Mouse (Mus musculus) myocyte (in vitro differentiated cells): ENCODE data around the gene Clrn3. TPM values are rescaled to one million over a fixed set of nuclear protein-coding genes. Genes with fewer than 3 reads are reported as not detected.

ENCODE experiments used
- H3K27me3 ChIP-seq: one replicate; pipeline ENCODE4 v1.6.1; 2011; ENCODE audit not compliant: control insufficient read depth, insufficient read depth, insufficient read length
- H3K36me3 ChIP-seq: one replicate; pipeline ENCODE4 v1.6.1; 2011; ENCODE audit not compliant: control insufficient read depth, insufficient read depth
- H3K4me2 ChIP-seq: one replicate; pipeline ENCODE4 v1.6.1; 2011; ENCODE audit warnings: low read depth, control low read depth
- H3K4me3 ChIP-seq: one replicate; pipeline ENCODE4 v1.5.1; 2011; ENCODE audit warnings: mild to moderate bottlenecking, control low read depth, moderate library complexity
- H3K79me2 ChIP-seq: one replicate; pipeline ENCODE4 v1.6.1; 2011; ENCODE audit not compliant: control insufficient read depth, insufficient read depth
- H3ac ChIP-seq: one replicate; pipeline ENCODE4 v1.6.1; 2011; ENCODE audit not compliant: control insufficient read depth, insufficient read length
- CEBPB ChIP-seq: IDR thresholded peaks from 2 replicates; pipeline ENCODE4 v1.6.1; 2011; ENCODE audit warnings: mild to moderate bottlenecking, moderate library complexity; ENCODE audit not compliant: poor library complexity, insufficient read depth, severe bottlenecking
- E2F4 ChIP-seq: IDR thresholded peaks from one replicate; pipeline ENCODE4 v1.6.1; 2011; ENCODE audit warnings: mild to moderate bottlenecking, control low read depth, moderate library complexity; ENCODE audit not compliant: insufficient read depth
- MAX ChIP-seq: IDR thresholded peaks from one replicate; pipeline ENCODE4 v1.6.1; 2011; ENCODE audit warnings: low read depth, mild to moderate bottlenecking, control low read depth
- MYOD1 ChIP-seq, 3 experiments: IDR thresholded peaks; one replicate each; pipeline ENCODE4 v1.6.1; 2011; ENCODE audit warnings: control low read depth in 2 of 3, low read depth in 2 of 3, mild to moderate bottlenecking in 2 of 3, moderate library complexity in 1 of 3; ENCODE audit not compliant: insufficient read length in 2 of 3, control insufficient read depth in 1 of 3
- MYOG ChIP-seq, 3 experiments: IDR thresholded peaks; one replicate each; pipeline ENCODE4 v1.6.1; 2011; ENCODE audit warnings: control low read depth in 2 of 3, low read depth in 2 of 3, mild to moderate bottlenecking in 2 of 3; ENCODE audit not compliant: insufficient read length in 2 of 3, control insufficient read depth in 1 of 3, insufficient read depth in 1 of 3
- POLR2A ChIP-seq: IDR thresholded peaks from one replicate; pipeline ENCODE4 v1.6.1; 2011; ENCODE audit warnings: low read depth, mild to moderate bottlenecking, control low read depth, moderate library complexity; ENCODE audit not compliant: insufficient read length
- POLR2AphosphoS2 ChIP-seq: IDR thresholded peaks from one replicate; pipeline ENCODE4 v1.6.1; 2011; ENCODE audit warnings: low read depth, control low read depth; ENCODE audit not compliant: insufficient read length
- REST ChIP-seq: IDR thresholded peaks from one replicate; pipeline ENCODE4 v1.6.1; 2011; ENCODE audit warnings: mild to moderate bottlenecking, control low read depth, moderate library complexity; ENCODE audit not compliant: insufficient read depth, insufficient read length
- SRF ChIP-seq: IDR thresholded peaks from one replicate; pipeline ENCODE4 v1.6.1; 2011; ENCODE audit warnings: low read depth; ENCODE audit not compliant: control insufficient read depth, insufficient read length
- TCF12 ChIP-seq: IDR thresholded peaks from one replicate; pipeline ENCODE4 v1.6.1; 2011; ENCODE audit warnings: mild to moderate bottlenecking, control low read depth; ENCODE audit not compliant: poor library complexity, insufficient read depth, severe bottlenecking
- TCF3 ChIP-seq: IDR thresholded peaks from one replicate; pipeline ENCODE4 v1.6.1; 2011; ENCODE audit warnings: low read depth, control low read depth; ENCODE audit not compliant: insufficient read length
- USF1 ChIP-seq: IDR thresholded peaks from one replicate; pipeline ENCODE4 v1.6.1; 2011; ENCODE audit warnings: low read depth, mild to moderate bottlenecking, control low read depth, moderate library complexity
- polyA plus RNA-seq: library from polyadenylated mRNA; unstranded; fragments of >200 nt; fragmentation: generic; extraction: Trizol; gene quantifications from one replicate; pipeline ENCODE4 v1.2.1, GENCODE M21; 2012; ENCODE audit warnings: missing spikeins

Gene Clrn3
- polyA plus RNA-seq, 1 experiment = not detected

DNA sequence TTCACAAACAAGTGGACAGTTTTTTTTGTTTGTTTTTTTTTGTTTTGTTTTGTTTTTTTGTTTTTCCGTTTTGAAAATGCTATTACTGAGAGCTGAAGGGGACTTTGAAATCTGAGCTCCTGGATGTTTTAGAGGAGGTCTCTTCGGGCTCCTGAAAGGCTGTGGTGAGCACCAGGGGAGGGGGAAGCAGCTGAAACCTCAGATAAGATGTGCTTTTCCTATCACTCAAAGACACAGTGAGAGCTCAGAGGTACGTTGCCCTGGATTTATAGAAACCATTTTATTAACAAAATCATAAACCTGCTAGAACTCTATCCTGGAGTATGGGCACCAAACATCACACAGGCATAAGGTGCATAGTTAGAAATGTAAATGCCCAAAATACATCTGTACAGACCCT lies 1.3 kb downstream of the Clrn3 start:
- no peak overlapping the region for H3ac ChIP-seq
- TF ChIP-seq SRF = no peak
- TF ChIP-seq CEBPB = no peak
- TF ChIP-seq MYOG (IDR thresholded peaks at IDR 0.05; ENCODE audit: control insufficient read depth in 1 of 3, insufficient read depth in 1 of 3, insufficient read length in 2 of 3, low read depth in 2 of 3) = no peak
- TF ChIP-seq POLR2A = no peak
- TF ChIP-seq MAX = no peak
- TF ChIP-seq MYOD1 (IDR thresholded peaks at IDR 0.05; ENCODE audit: control insufficient read depth in 1 of 3, insufficient read length in 2 of 3, low read depth in 2 of 3) = no peak
- TF ChIP-seq REST = no peak
- H3K4me2 ChIP-seq = no peak overlapping the region
- no peaks in the 10 kb centered on the region for H3K79me2 ChIP-seq
- H3K27me3 ChIP-seq = no peaks in the 10 kb centered on the region
- no peaks in the 10 kb centered on the region for H3K36me3 ChIP-seq
- no peak overlapping the region for H3K4me3 ChIP-seq

DNA sequence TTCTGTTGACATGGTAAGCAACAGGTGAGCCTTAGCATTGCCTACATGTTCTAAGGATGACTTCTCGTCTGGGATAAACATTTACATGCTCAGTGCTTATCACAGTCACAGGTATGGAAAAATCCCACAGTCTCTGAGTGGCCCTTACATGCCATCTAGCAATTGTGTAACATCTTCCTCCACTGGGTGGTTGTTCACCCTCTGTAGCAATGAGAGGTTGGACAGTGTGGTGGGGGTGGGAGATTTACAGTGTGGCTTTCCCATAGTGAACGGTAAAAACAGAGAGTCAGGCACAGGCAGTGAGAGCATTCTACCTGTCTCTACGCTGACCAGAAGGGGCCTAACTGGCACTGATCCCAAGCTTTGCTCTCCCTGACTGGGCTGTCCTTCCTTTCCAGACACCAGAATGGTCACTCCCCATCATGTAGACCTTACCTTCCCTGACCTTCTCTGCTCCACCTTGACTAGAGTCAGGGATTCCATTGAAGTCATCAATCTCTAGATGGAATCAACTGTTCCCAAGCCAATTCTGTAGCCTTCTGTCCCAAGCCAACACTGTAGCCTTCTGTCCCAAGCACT lies 1.8 kb downstream of the Clrn3 start:
- Histone ChIP-seq H3K4me3 (no peak overlapping the region), H3K79me2 (no peaks in the 10 kb centered on the region), H3K36me3 (no peaks in the 10 kb centered on the region), H3K27me3 (no peaks in the 10 kb centered on the region), H3ac (no peak overlapping the region), H3K4me2 (no peak overlapping the region)
- TF ChIP-seq POLR2A (no peak), USF1 (no peak), MYOD1 (IDR thresholded peaks at IDR 0.05; ENCODE audit: control insufficient read depth in 1 of 3, insufficient read length in 2 of 3, low read depth in 2 of 3) (no peak), SRF (no peak), CEBPB (no peak), REST (no peak), TCF3 (no peak), TCF12 (no peak), MAX (no peak), POLR2AphosphoS2 (no peak), E2F4 (no peak), MYOG (IDR thresholded peaks at IDR 0.05; ENCODE audit: control insufficient read depth in 1 of 3, insufficient read depth in 1 of 3, insufficient read length in 2 of 3, low read depth in 2 of 3) (no peak)

DNA sequence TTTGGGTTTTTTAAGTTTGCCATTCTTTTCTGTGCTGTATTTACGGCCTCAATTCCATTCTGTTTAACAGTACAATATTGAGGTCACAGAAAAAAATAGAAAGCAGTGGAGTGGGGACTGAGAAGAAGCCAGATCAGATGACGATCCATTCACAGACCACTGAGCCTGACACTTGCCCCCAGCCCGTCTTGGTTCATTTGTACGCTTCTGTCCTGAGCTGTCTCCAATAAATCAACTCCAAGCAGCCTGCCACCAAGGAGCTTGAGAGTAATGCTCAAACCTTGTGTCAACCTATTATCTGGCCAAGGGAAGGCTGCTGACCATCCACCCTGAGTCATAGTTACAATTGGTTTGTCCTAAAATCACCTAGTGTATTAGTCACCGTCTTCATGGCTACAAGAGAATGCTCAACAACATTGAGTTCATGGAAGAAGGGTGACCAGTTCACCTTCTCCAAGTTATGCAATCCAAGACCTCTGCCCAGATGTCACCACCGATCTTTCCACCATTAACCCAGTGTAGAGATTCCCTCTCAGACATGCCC lies 4.0 kb downstream of the Clrn3 start:
- no peaks in the 10 kb centered on the region for H3K27me3 ChIP-seq
- H3K4me2 ChIP-seq = no peak overlapping the region
- no peak overlapping the region for H3ac ChIP-seq
- no peaks in the 10 kb centered on the region for H3K79me2 ChIP-seq
- TF ChIP-seq USF1 (no peak), TCF12 (no peak), MYOG (IDR thresholded peaks at IDR 0.05; ENCODE audit: control insufficient read depth in 1 of 3, insufficient read depth in 1 of 3, insufficient read length in 2 of 3, low read depth in 2 of 3) (no peak), CEBPB (no peak), SRF (no peak), E2F4 (no peak), TCF3 (no peak), MYOD1 (IDR thresholded peaks at IDR 0.05; ENCODE audit: control insufficient read depth in 1 of 3, insufficient read length in 2 of 3, low read depth in 2 of 3) (no peak), POLR2AphosphoS2 (no peak), POLR2A (no peak), MAX (no peak), REST (no peak)
- no peak overlapping the region for H3K4me3 ChIP-seq
- no peaks in the 10 kb centered on the region for H3K36me3 ChIP-seq

DNA sequence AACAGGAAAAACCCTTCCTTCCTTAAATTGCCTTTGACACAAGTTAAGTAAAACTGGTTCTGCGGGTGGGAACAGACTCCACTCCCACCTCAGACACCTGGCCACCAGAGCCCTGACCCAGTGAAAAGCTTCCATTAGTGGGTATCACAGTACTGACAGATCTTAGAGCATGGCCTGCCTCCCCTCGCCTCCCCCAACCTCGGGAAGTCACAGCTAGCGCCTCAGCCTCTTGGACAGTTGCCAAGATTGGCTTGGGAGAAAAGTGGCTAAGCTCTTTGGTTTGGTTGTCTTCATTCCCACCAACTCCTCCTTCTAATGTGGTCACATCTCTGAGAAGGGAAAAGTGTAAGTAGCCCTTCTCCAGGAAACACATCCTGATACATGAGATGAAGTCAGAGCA lies 4.5 kb downstream of the Clrn3 start:
- Histone ChIP-seq H3K4me3 (no peak overlapping the region), H3K36me3 (no peaks in the 10 kb centered on the region), H3K79me2 (no peaks in the 10 kb centered on the region), H3ac (no peak overlapping the region), H3K4me2 (no peak overlapping the region), H3K27me3 (no peaks in the 10 kb centered on the region)
- TF ChIP-seq CEBPB (no peak), E2F4 (no peak), POLR2AphosphoS2 (no peak), MYOG (IDR thresholded peaks at IDR 0.05; ENCODE audit: control insufficient read depth in 1 of 3, insufficient read depth in 1 of 3, insufficient read length in 2 of 3, low read depth in 2 of 3) (no peak), MAX (no peak), REST (no peak), TCF3 (no peak), MYOD1 (IDR thresholded peaks at IDR 0.05; ENCODE audit: control insufficient read depth in 1 of 3, insufficient read length in 2 of 3, low read depth in 2 of 3) (no peak), USF1 (no peak), SRF (no peak), POLR2A (no peak), TCF12 (no peak)
